Mouse (Mus musculus): ENCODE results near the gene Rnf115. TPM values are rescaled to one million over a fixed set of nuclear protein-coding genes. Genes with fewer than 3 reads are reported as not detected.
A peak's percentile ranks its signal among the peaks of the same experiment; 100 is the strongest.

Gene Rnf115
- polyA plus RNA-seq, 1 experiment from 2014 or later = 37.9 TPM

- no peak overlapping the region for H3K27ac ChIP-seq
- no peaks in the 10 kb centered on the region for H3K9me3 ChIP-seq
- H3K27me3 ChIP-seq = no peaks in the 10 kb centered on the region
- peaks cover 3% of the 10 kb centered on the region for H3K36me3 ChIP-seq
- no peak for ATAC-seq (ENCODE audit: insufficient number of reproducible peaks, low FRiP score, low TSS enrichment, low read depth)
- H3K4me1 ChIP-seq = no peaks in the 10 kb centered on the region
- no peak overlapping the region for H3K4me3 ChIP-seq
- H3K4me2 ChIP-seq = no peak overlapping the region
- H3K9ac ChIP-seq = no peak overlapping the region
- 72% methylated on average over 11 of the region's 11 CpGs for WGBS
These were observed 72.8 kb downstream of the Rnf115 start for GRCm38 (mm10) chr3:96800254-96800653.

- Histone ChIP-seq H3K36me3 (no peaks in the 10 kb centered on the region), H3K9ac (no peak overlapping the region), H3K4me2 (no peak overlapping the region), H3K4me3 (no peak overlapping the region), H3K27ac (no peak overlapping the region), H3K27me3 (no peaks in the 10 kb centered on the region), H3K9me3 (no peaks in the 10 kb centered on the region), H3K4me1 (no peaks in the 10 kb centered on the region)
- 81% methylated on average over 1 of the region's 1 CpGs for WGBS
- no peak for ATAC-seq (ENCODE audit: insufficient number of reproducible peaks, low FRiP score, low TSS enrichment, low read depth)
These were observed 74.8 kb downstream of the Rnf115 start for GRCm38 (mm10) chr3:96802214-96802613.

- no peaks in the 10 kb centered on the region for H3K36me3 ChIP-seq
- WGBS = 73% methylated on average over 3 of the region's 3 CpGs
- H3K4me2 ChIP-seq = no peak overlapping the region
- peaks cover 6% of the 10 kb centered on the region; the same call in 1 of the 2 replicates for H3K4me1 ChIP-seq
- H3K27ac ChIP-seq = no peak overlapping the region
- no peak overlapping the region for H3K4me3 ChIP-seq
- no peak overlapping the region for H3K9ac ChIP-seq
- no peaks in the 10 kb centered on the region for H3K9me3 ChIP-seq
- H3K27me3 ChIP-seq = no peaks in the 10 kb centered on the region
- ATAC-seq (ENCODE audit: insufficient number of reproducible peaks, low FRiP score, low TSS enrichment, low read depth) = no peak
These were observed 80.7 kb downstream of the Rnf115 start for GRCm38 (mm10) chr3:96808136-96808535.

GRCm38 (mm10) chr3:96808651-96809050, 81.2 kb downstream of the Rnf115 start:
- no peak overlapping the region for H3K4me2 ChIP-seq
- no peak overlapping the region for H3K9ac ChIP-seq
- H3K27me3 ChIP-seq = no peaks in the 10 kb centered on the region
- H3K4me3 ChIP-seq = no peak overlapping the region
- peaks cover 12% of the 10 kb centered on the region for H3K4me1 ChIP-seq
- no peak overlapping the region for H3K27ac ChIP-seq
- 72% methylated on average over 3 of the region's 3 CpGs for WGBS
- no peaks in the 10 kb centered on the region for H3K36me3 ChIP-seq
- no peaks in the 10 kb centered on the region for H3K9me3 ChIP-seq
- ATAC-seq (ENCODE audit: insufficient number of reproducible peaks, low FRiP score, low TSS enrichment, low read depth) = no peak

- no peak overlapping the region for H3K4me3 ChIP-seq
- H3K27me3 ChIP-seq = peaks cover 4% of the 10 kb centered on the region; the same call in 1 of the 2 replicates
- no peak for ATAC-seq (ENCODE audit: insufficient number of reproducible peaks, low FRiP score, low TSS enrichment, low read depth)
- H3K4me1 ChIP-seq = peaks cover 14% of the 10 kb centered on the region
- H3K4me2 ChIP-seq = no peak overlapping the region
- H3K9ac ChIP-seq = no peak overlapping the region
- WGBS = 80% methylated on average over 3 of the region's 3 CpGs
- H3K9me3 ChIP-seq = no peaks in the 10 kb centered on the region
- no peak overlapping the region for H3K27ac ChIP-seq
- no peaks in the 10 kb centered on the region for H3K36me3 ChIP-seq
These were observed 83.8 kb downstream of the Rnf115 start for GRCm38 (mm10) chr3:96811232-96811631.

- Histone ChIP-seq H3K4me3 (no peak overlapping the region), H3K9me3 (no peaks in the 10 kb centered on the region), H3K27me3 (peaks cover 4% of the 10 kb centered on the region; the same call in 1 of the 2 replicates), H3K4me1 (peaks cover 14% of the 10 kb centered on the region), H3K4me2 (no peak overlapping the region), H3K36me3 (no peaks in the 10 kb centered on the region), H3K27ac (no peak overlapping the region), H3K9ac (no peak overlapping the region)
- 23% methylated on average over 20 of the region's 20 CpGs for WGBS
- ATAC-seq (ENCODE audit: insufficient number of reproducible peaks, low FRiP score, low TSS enrichment, low read depth) = no peak
These were observed 85.1 kb downstream of the Rnf115 start for GRCm38 (mm10) chr3:96812395-96813091.

- no peaks in the 10 kb centered on the region for H3K9me3 ChIP-seq
- H3K36me3 ChIP-seq = no peaks in the 10 kb centered on the region
- no peak overlapping the region for H3K9ac ChIP-seq
- H3K4me1 ChIP-seq = peaks cover 13% of the 10 kb centered on the region
- peaks cover 4% of the 10 kb centered on the region; the same call in 1 of the 2 replicates for H3K27me3 ChIP-seq
- H3K27ac ChIP-seq = no peak overlapping the region
- 9% methylated on average over 9 of the region's 9 CpGs for WGBS
- H3K4me2 ChIP-seq = 0 out of 2 replicates have a peak overlapping the region, but pooled peaks have one; percentile 30
- H3K4me3 ChIP-seq = no peak overlapping the region
- no peak for ATAC-seq (ENCODE audit: insufficient number of reproducible peaks, low FRiP score, low TSS enrichment, low read depth)
These were observed 85.6 kb downstream of the Rnf115 start for GRCm38 (mm10) chr3:96813106-96813505.

- no peaks in the 10 kb centered on the region for H3K9me3 ChIP-seq
- H3K27ac ChIP-seq = no peak overlapping the region
- 0 out of 2 replicates have a peak overlapping the region, but pooled peaks have one; percentile 30 for H3K4me2 ChIP-seq
- peaks cover 4% of the 10 kb centered on the region; the same call in 1 of the 2 replicates for H3K27me3 ChIP-seq
- H3K4me3 ChIP-seq = no peak overlapping the region
- H3K9ac ChIP-seq = no peak overlapping the region
- no peak; the same call in 1 of the 2 replicates for ATAC-seq (ENCODE audit: insufficient number of reproducible peaks, low FRiP score, low TSS enrichment, low read depth)
- H3K36me3 ChIP-seq = no peaks in the 10 kb centered on the region
- peaks cover 12% of the 10 kb centered on the region for H3K4me1 ChIP-seq
- WGBS = 34% methylated on average over 7 of the region's 7 CpGs
These were observed 86.3 kb downstream of the Rnf115 start for GRCm38 (mm10) chr3:96813591-96814244.

- Histone ChIP-seq H3K9ac (no peak overlapping the region), H3K9me3 (no peaks in the 10 kb centered on the region), H3K4me3 (no peak overlapping the region), H3K4me2 (no peak overlapping the region), H3K27me3 (peaks cover 4% of the 10 kb centered on the region; the same call in 1 of the 2 replicates), H3K27ac (no peak overlapping the region), H3K4me1 (peaks cover 12% of the 10 kb centered on the region), H3K36me3 (no peaks in the 10 kb centered on the region)
- 50% methylated on average over 6 of the region's 6 CpGs for WGBS
- no peak for ATAC-seq (ENCODE audit: insufficient number of reproducible peaks, low FRiP score, low TSS enrichment, low read depth)
These were observed 86.9 kb downstream of the Rnf115 start for GRCm38 (mm10) chr3:96814342-96814741.

- no peak overlapping the region for H3K9ac ChIP-seq
- H3K4me2 ChIP-seq = no peak overlapping the region
- WGBS = 69% methylated on average over 6 of the region's 6 CpGs
- H3K36me3 ChIP-seq = no peaks in the 10 kb centered on the region
- H3K4me1 ChIP-seq = no peaks in the 10 kb centered on the region
- H3K4me3 ChIP-seq = no peak overlapping the region
- no peaks in the 10 kb centered on the region for H3K9me3 ChIP-seq
- H3K27me3 ChIP-seq = no peaks in the 10 kb centered on the region
- H3K27ac ChIP-seq = no peak overlapping the region
- ATAC-seq (ENCODE audit: insufficient number of reproducible peaks, low FRiP score, low TSS enrichment, low read depth) = no peak
These were observed 92.9 kb downstream of the Rnf115 start for GRCm38 (mm10) chr3:96820116-96820915.

GRCm38 (mm10) chr3:96821581-96821980, 94.1 kb downstream of the Rnf115 start:
- Histone ChIP-seq H3K9me3 (no peaks in the 10 kb centered on the region), H3K9ac (no peak overlapping the region), H3K36me3 (no peaks in the 10 kb centered on the region), H3K4me1 (no peaks in the 10 kb centered on the region), H3K27me3 (no peaks in the 10 kb centered on the region), H3K27ac (no peak overlapping the region), H3K4me3 (no peak overlapping the region), H3K4me2 (no peak overlapping the region)
- 91% methylated on average over 4 of the region's 4 CpGs for WGBS
- ATAC-seq (ENCODE audit: insufficient number of reproducible peaks, low FRiP score, low TSS enrichment, low read depth) = no peak

- H3K9me3 ChIP-seq = no peaks in the 10 kb centered on the region
- H3K9ac ChIP-seq = no peak overlapping the region
- H3K4me2 ChIP-seq = no peak overlapping the region
- H3K4me1 ChIP-seq = no peaks in the 10 kb centered on the region
- H3K36me3 ChIP-seq = no peaks in the 10 kb centered on the region
- no peak overlapping the region for H3K4me3 ChIP-seq
- H3K27me3 ChIP-seq = no peaks in the 10 kb centered on the region
- no peak for ATAC-seq (ENCODE audit: insufficient number of reproducible peaks, low FRiP score, low TSS enrichment, low read depth)
- H3K27ac ChIP-seq = no peak overlapping the region
- 22% methylated on average over 3 of the region's 3 CpGs for WGBS
These were observed 96.2 kb downstream of the Rnf115 start for GRCm38 (mm10) chr3:96823701-96824100.

Measured in limb, embryonic 15.5 days (tissue).